Mouse (Mus musculus) CH12.LX (cell line): Measurements from ENCODE around the gene Snu13.

Experiments used
- CTCF ChIP-seq, 2 experiments: IDR thresholded peaks in 1 of 2; conservative IDR thresholded peaks in 1 of 2; 2 replicates each; pipeline ENCODE4 v1.5.1; 2011 to 2012; ENCODE audit warnings: low read depth in 2 of 2, low read length in 2 of 2, improper control_type of control experiment in 1 of 2, inconsistent platforms in 1 of 2, mild to moderate bottlenecking in 1 of 2, moderate library complexity in 1 of 2
- MAFK ChIP-seq: IDR thresholded peaks from 2 replicates; pipeline ENCODE4 v1.6.1; 2011; ENCODE audit warnings: low read length, improper control_type of control experiment; ENCODE audit not compliant: insufficient replicate concordance
- POLR2A ChIP-seq: IDR thresholded peaks from 2 replicates; pipeline ENCODE4 v1.6.1; 2011; ENCODE audit warnings: low read depth, mild to moderate bottlenecking, improper control_type of control experiment, low read length

- TF ChIP-seq CTCF (conservative IDR thresholded peaks at IDR 0.05 in 1 of 2, IDR thresholded peaks at IDR 0.05 in 1 of 2; ENCODE audit: low read depth in 2 of 2, low read length in 2 of 2) (peak in 1 of 2 experiments; percentile 96; a peak in 2 of 4 replicates), POLR2A (no peak), MAFK (no peak)
Observed at GRCm38 (mm10) chr15:82081161-82081560, 33.8 kb upstream of the Snu13 start.
